ENCODE assay signal across 27 mouse cellular contexts in genomic region chr1:131455355-131455890, GRCm38 (mm10).
DNase-seq lines count a peak whose midpoint lies in the region; TF ChIP-seq lines count a peak whose summit lies in the region.
"Had no signal": no experiment of that assay in that cellular context is flagged by ENCODE, and none has a peak within 500 bp of the region (broad histone marks: within the 10 kb centered on the region; RNA-seq: fewer than 3 reads in every experiment).

No protein-coding gene starts in this region.

- H3K27ac ChIP-seq in layer of hippocampus, adult 2 months, result peak overlapping the region; percentile 52
- H3K27ac ChIP-seq: embryonic facial prominence, embryonic 12.5 days; forebrain, embryonic 10.5 days; forebrain, embryonic 15.5 days; heart, embryonic 13.5 days; hindbrain, embryonic 14.5 days; limb, embryonic 12.5 days; liver, embryonic 12.5 days; macrophage; midbrain, embryonic 13.5 days; neural tube, embryonic 13.5 days had no signal

- TF ChIP-seq CTCF in layer of hippocampus, adult 2 months (conservative IDR thresholded peaks at IDR 0.05), result no peak

- H3K4me3 ChIP-seq in layer of hippocampus, adult 2 months, result no peak overlapping the region
- H3K4me3 ChIP-seq: embryonic facial prominence, embryonic 12.5 days; forebrain, embryonic 10.5 days; forebrain, embryonic 15.5 days; heart, embryonic 13.5 days; limb, embryonic 12.5 days; liver, embryonic 12.5 days; midbrain, embryonic 13.5 days; neural tube, embryonic 13.5 days had no signal

- DNase-seq in gastrocnemius, adult 18-20 months (ENCODE audit: low spot score), result peak; percentile 30
- no peak for DNase-seq in gastrocnemius, adult 8-10 months (ENCODE audit: low spot score in 2 of 2)
- DNase-seq in layer of hippocampus, adult 2 months (ENCODE audit: low spot score in 2 of 2), result no peak
- no peak for DNase-seq in layer of hippocampus, adult 8-10 months (ENCODE audit: low spot score in 2 of 2)
- peak; percentile 14 for DNase-seq in lung, postnatal 10 days
- no peak for DNase-seq in lung, postnatal 25 days (ENCODE audit: low spot score)
- no peak for DNase-seq in embryo, embryonic 9.5 days (ENCODE audit: extremely low spot score)
- DNase-seq: adrenal gland, adult 2 months; cerebellum, adult 2 months; cerebellum, postnatal 14 days; heart, postnatal 10 days; kidney, adult 9 months; kidney, postnatal 10 days; lung, adult 18-20 months; right cerebral cortex, postnatal 4 days; thymus, adult 2 months; thymus, postnatal 36 days had no signal

Comparison
In these comparisons a context has a peak if more than half of its experiments do, and no peak if none do; other contexts are left out.
1. DNase-seq: peak in gastrocnemius, adult 18-20 months (single experiment) and lung, postnatal 10 days (single experiment); none in gastrocnemius, adult 8-10 months (0 of 2), layer of hippocampus, adult 2 months (0 of 2), layer of hippocampus, adult 8-10 months (0 of 2), lung, postnatal 25 days (single experiment) and embryo, embryonic 9.5 days (single experiment).